Mouse (Mus musculus) testis, adult 2 months (tissue): Measurements from ENCODE around the gene Suz12. TPM values are rescaled to one million over a fixed set of nuclear protein-coding genes. Genes with fewer than 3 reads are reported as not detected.

Experiments used
- H3K27ac ChIP-seq: fragments of 200-500 bp; 2 replicates; pipeline ENCODE4 v1.5.1; 2012; ENCODE audit warnings: low read depth, low read length; ENCODE audit not compliant: control insufficient read depth, insufficient read depth
- H3K27me3 ChIP-seq: fragments of 200-500 bp; 2 replicates; pipeline ENCODE4 v1.6.1; 2012; ENCODE audit warnings: mild to moderate bottlenecking, low read length, moderate library complexity; ENCODE audit not compliant: control insufficient read depth, insufficient read depth
- H3K36me3 ChIP-seq: fragments of 200-500 bp; 2 replicates; pipeline ENCODE4 v1.6.1; 2012; ENCODE audit warnings: mild to moderate bottlenecking, low read length; ENCODE audit not compliant: control insufficient read depth, insufficient read depth
- H3K4me1 ChIP-seq: fragments of 200-500 bp; 2 replicates; pipeline ENCODE4 v1.6.1; 2012; ENCODE audit warnings: low read length; ENCODE audit not compliant: control insufficient read depth, insufficient read depth
- H3K4me3 ChIP-seq: fragments of 200-500 bp; 2 replicates; pipeline ENCODE4 v1.5.1; 2012; ENCODE audit warnings: low read depth, mild to moderate bottlenecking, low read length, moderate library complexity, mixed read lengths; ENCODE audit not compliant: control insufficient read depth
- CTCF ChIP-seq: fragments of 200-500 bp; IDR thresholded peaks from 2 replicates; pipeline ENCODE4 v1.5.1; 2012; ENCODE audit warnings: low read depth, mild to moderate bottlenecking, inconsistent platforms, low read length, moderate library complexity; ENCODE audit not compliant: control insufficient read depth, insufficient read depth, insufficient replicate concordance
- POLR2A ChIP-seq: fragments of 200-500 bp; IDR thresholded peaks from 2 replicates; pipeline ENCODE4 v1.6.1; 2012; ENCODE audit warnings: low read depth, mild to moderate bottlenecking, inconsistent platforms, low read length, moderate library complexity; ENCODE audit not compliant: control insufficient read depth
- polyA plus RNA-seq: library from polyadenylated mRNA; depleted of rRNA; stranded (reverse); fragments of >200 nt; gene quantifications from 2 replicates; pipeline ENCODE4 v1.2.3, GENCODE M21; 2012; rRNA removed

The Suz12 gene
- polyA plus RNA-seq, result 4.8 and 6.4 TPM in 2 replicates

DNA sequence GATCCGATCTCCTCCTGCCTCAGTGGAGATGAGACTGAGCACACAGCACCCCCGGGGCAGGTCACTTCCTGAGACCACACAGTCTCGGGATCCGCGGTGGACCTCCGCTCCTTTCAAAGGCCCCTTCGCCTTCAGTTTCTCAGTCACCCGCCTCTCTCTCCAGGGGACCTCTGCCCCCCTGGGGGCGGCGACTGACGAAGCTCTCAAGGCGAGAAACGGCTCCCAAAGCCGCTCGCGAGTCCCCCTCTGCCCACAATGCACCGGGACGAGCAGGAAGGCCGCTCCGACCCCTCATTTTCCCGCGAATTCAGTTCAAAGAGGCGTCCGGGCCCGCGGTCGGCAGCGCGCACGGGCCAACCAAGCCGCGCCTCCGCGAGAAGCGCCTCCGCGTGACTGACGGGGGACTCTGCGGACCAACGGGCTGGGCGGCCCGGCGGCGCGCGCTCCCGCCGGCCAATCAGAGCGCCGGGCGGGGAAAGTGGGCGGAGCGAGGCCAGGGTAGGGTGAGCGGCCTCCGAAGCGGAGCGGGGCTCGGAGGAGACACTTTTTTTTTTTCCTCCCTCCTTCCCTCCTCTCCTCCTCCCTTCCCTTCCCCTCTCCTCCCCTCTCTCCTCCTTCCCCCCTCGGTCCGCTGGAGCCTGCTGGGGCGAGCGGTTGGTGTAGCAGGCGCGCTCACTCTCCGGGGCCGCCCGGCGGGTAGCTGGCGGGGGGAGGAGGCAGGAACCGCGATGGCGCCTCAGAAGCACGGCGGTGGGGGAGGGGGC is at the start of gene Suz12:
Suz12 (plus strand) TSS at position 515 of the 764 bp plus-strand sequence.
- H3K4me3 ChIP-seq, result peak within 1 kb of the TSS; percentile 96
- TF ChIP-seq POLR2A, result peak; percentile 88
- TF ChIP-seq CTCF, result peak; percentile 1; the same call in 1 of the 2 replicates
- peak within 1 kb of the TSS; percentile 100 for H3K27ac ChIP-seq
- no peaks in the 10 kb centered on the region for H3K36me3 ChIP-seq
- no peaks in the 10 kb centered on the region for H3K27me3 ChIP-seq
- peaks cover 3% of the 10 kb centered on the region; the same call in 1 of the 2 replicates for H3K4me1 ChIP-seq

DNA sequence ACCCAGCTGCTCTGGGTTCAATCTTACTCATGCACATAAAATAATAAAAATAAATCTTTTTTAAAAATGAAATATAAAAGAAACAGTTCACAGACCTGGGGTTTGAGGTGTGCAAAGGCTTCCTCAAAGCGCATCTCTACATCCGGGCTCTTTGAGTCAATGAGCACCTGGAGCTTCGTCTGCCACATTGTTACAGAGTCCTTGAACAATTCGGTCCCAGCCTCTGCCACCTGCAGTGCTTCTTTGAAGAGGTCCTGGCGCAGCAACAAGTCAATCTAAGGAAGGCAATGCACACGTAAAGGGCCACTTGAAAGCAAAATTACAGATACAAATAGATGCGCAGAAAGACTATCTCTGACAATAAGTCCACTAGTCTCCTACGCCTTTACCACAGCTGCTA is 49.8 kb upstream of the Suz12 start:
- Histone ChIP-seq H3K4me1 (no peaks in the 10 kb centered on the region), H3K4me3 (no peak overlapping the region), H3K27me3 (no peaks in the 10 kb centered on the region), H3K36me3 (no peaks in the 10 kb centered on the region; the same call in 1 of the 2 replicates), H3K27ac (no peak overlapping the region)
- TF ChIP-seq POLR2A, result no peak
- TF ChIP-seq CTCF, result no peak

GRCm38 (mm10) chr11:79943601-79944000 is 49.3 kb upstream of the Suz12 start:
- Histone ChIP-seq H3K4me3 (no peak overlapping the region), H3K4me1 (no peaks in the 10 kb centered on the region), H3K27me3 (no peaks in the 10 kb centered on the region), H3K36me3 (no peaks in the 10 kb centered on the region; the same call in 1 of the 2 replicates), H3K27ac (no peak overlapping the region)
- TF ChIP-seq POLR2A (no peak), CTCF (no peak)

GRCm38 (mm10) chr11:79947265-79947664 is 45.6 kb upstream of the Suz12 start:
- H3K36me3 ChIP-seq, result no peaks in the 10 kb centered on the region
- no peak overlapping the region for H3K27ac ChIP-seq
- no peak overlapping the region for H3K4me3 ChIP-seq

GRCm38 (mm10) chr11:79961346-79962124 is 31.4 kb upstream of the Suz12 start:
- TF ChIP-seq CTCF, result no peak
- no peak for TF ChIP-seq POLR2A
- peak overlapping the region; percentile 93 for H3K4me3 ChIP-seq
- no peaks in the 10 kb centered on the region for H3K36me3 ChIP-seq
- H3K4me1 ChIP-seq, result peaks cover 6% of the 10 kb centered on the region
- H3K27ac ChIP-seq, result peak overlapping the region; percentile 81
- no peaks in the 10 kb centered on the region for H3K27me3 ChIP-seq

More at GRCm38 (mm10) chr11:79947265-79947664, 45.6 kb upstream of the Suz12 start:
- TF ChIP-seq CTCF (no peak), POLR2A (no peak)
- H3K4me1 ChIP-seq, result no peaks in the 10 kb centered on the region
- no peaks in the 10 kb centered on the region for H3K27me3 ChIP-seq

DNA sequence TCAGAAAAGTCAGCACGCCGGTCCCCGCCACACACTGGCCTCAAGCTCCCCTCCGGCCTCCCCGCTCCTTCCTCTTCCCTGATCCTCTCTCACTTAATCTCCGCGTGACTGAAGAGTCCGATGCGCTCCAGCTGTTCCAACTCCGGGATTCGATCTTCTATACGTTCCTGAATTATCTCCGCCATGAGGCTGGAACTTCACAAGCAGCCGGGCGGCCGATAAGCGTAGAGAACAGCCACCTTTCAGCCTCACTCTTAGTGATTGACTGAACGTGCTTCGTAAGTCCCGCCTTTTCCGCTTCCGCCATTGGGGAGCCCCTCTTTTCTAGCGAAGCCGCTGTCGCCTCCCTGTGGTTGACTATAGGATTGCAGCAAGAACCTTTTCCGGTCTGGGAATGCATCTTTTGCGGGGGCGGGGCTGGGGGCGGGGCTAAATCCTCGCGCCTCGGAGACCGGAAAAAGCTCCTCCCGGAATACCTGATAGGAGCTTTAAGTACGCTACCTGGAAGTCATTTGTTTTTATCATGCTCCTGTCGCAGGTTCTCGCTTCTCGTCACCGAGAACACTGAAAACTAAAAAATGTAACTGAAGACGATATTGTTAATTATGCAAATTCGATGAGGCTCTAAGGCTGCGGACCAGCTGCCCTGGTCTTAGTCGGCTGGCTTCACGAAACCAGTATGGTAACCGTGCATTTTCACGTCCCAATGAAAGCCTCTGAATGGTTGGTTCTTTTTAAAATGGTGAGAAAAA is 30.6 kb upstream of the Suz12 start, which contains the start of gene Utp6:
Utp6 (minus strand) TSS at position 266 of the 752 bp plus-strand sequence.
- Histone ChIP-seq H3K4me1 (peaks cover 6% of the 10 kb centered on the region), H3K4me3 (peak within 1 kb of the TSS; percentile 93), H3K36me3 (no peaks in the 10 kb centered on the region), H3K27ac (peak within 1 kb of the TSS; percentile 81), H3K27me3 (no peaks in the 10 kb centered on the region)
- peak; percentile 84 for TF ChIP-seq POLR2A
- peak; percentile 80; the same call in 1 of the 2 replicates for TF ChIP-seq CTCF
